In the genomic region with DNA sequence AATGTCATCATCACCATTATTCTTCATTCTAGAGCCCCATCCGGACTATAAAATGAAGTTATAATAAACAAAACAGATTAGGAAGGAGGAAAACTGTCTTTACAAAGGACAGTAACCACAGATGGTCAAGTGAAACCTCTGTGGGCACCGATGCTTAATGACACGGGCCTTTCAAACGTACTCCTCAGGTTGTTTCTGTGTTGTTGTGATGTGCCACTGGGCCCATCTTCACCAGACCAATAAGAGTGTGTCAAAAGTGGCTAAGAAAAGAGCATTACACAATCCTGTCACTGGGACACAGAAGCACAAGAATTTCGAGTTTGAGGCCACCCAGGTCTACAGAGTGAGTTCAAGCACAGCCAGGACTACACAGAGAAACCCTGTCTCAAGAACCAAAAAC, we compare ENCODE assay signal across 32 mouse cellular contexts.
"Had no signal": no experiment of that assay in that cellular context is flagged by ENCODE, and none has a peak within 500 bp of the region (broad histone marks: within the 10 kb centered on the region; RNA-seq: fewer than 3 reads in every experiment).

No protein-coding gene starts in this region.

- H3K4me2 ChIP-seq: limb, embryonic 12.5 days; limb, embryonic 13.5 days; limb, embryonic 15.5 days; liver, embryonic 11.5 days; liver, embryonic 12.5 days; liver, embryonic 13.5 days; liver, embryonic 15.5 days; lung, embryonic 14.5 days; lung, embryonic 15.5 days; midbrain, embryonic 11.5 days; midbrain, embryonic 12.5 days; midbrain, embryonic 13.5 days; midbrain, embryonic 15.5 days; neural tube, embryonic 12.5 days had no signal

- H3K27me3 ChIP-seq: limb, embryonic 12.5 days; limb, embryonic 13.5 days; limb, embryonic 15.5 days; liver, embryonic 12.5 days; liver, embryonic 13.5 days; liver, embryonic 15.5 days; lung, embryonic 15.5 days; megakaryocyte, embryonic 14.5 days; midbrain, embryonic 12.5 days; midbrain, embryonic 13.5 days; midbrain, embryonic 15.5 days; neural tube, embryonic 12.5 days had no signal

- H3K36me3 ChIP-seq: limb, embryonic 10.5 days; limb, embryonic 12.5 days; limb, embryonic 13.5 days; limb, embryonic 15.5 days; liver, embryonic 12.5 days; liver, embryonic 13.5 days; liver, embryonic 15.5 days; lung, embryonic 15.5 days; midbrain, embryonic 10.5 days; midbrain, embryonic 12.5 days; midbrain, embryonic 13.5 days; midbrain, embryonic 15.5 days; neural tube, embryonic 12.5 days had no signal

- H3K27ac ChIP-seq: limb, embryonic 10.5 days; limb, embryonic 12.5 days; limb, embryonic 13.5 days; limb, embryonic 15.5 days; liver, embryonic 12.5 days; liver, embryonic 13.5 days; liver, embryonic 14.5 days; liver, embryonic 15.5 days; lung, embryonic 15.5 days; macrophage; midbrain, embryonic 10.5 days; midbrain, embryonic 12.5 days; midbrain, embryonic 13.5 days; midbrain, embryonic 15.5 days; neural tube, embryonic 12.5 days had no signal

- DNase-seq: left cerebral cortex, postnatal 4 days; liver; liver, embryonic 13.5 days; liver, postnatal 0 days; lung, adult 18-20 months; lung, adult 2 months; lung, embryonic 14.5 days; lung, postnatal 10 days; lung, postnatal 14 days; lung, postnatal 36 days; lung, postnatal 4 days; midbrain, embryonic 14.5 days had no signal

- H3K4me1 ChIP-seq: liver, embryonic 15.5 days had no signal

- H3K9ac ChIP-seq: limb, embryonic 12.5 days; limb, embryonic 13.5 days; limb, embryonic 15.5 days; liver, embryonic 12.5 days; liver, embryonic 13.5 days; liver, embryonic 14.5 days; liver, embryonic 15.5 days; liver, postnatal 0 days; lung, embryonic 14.5 days; lung, embryonic 15.5 days; midbrain, embryonic 12.5 days; midbrain, embryonic 13.5 days; midbrain, embryonic 15.5 days; neural tube, embryonic 12.5 days had no signal

- H3K4me3 ChIP-seq: limb, embryonic 10.5 days; limb, embryonic 12.5 days; limb, embryonic 13.5 days; limb, embryonic 15.5 days; liver, embryonic 12.5 days; liver, embryonic 13.5 days; liver, embryonic 15.5 days; lung, embryonic 15.5 days; megakaryocyte, embryonic 14.5 days; midbrain, embryonic 10.5 days; midbrain, embryonic 12.5 days; midbrain, embryonic 13.5 days; midbrain, embryonic 15.5 days; myocyte; neural tube, embryonic 12.5 days had no signal

- H3K9me3 ChIP-seq: limb, embryonic 10.5 days; limb, embryonic 12.5 days; limb, embryonic 13.5 days; limb, embryonic 15.5 days; liver, embryonic 12.5 days; liver, embryonic 13.5 days; liver, embryonic 15.5 days; lung, embryonic 15.5 days; megakaryocyte, embryonic 14.5 days; midbrain, embryonic 10.5 days; midbrain, embryonic 12.5 days; midbrain, embryonic 13.5 days; midbrain, embryonic 15.5 days; neural tube, embryonic 12.5 days had no signal

- ATAC-seq: liver, embryonic 12.5 days; liver, postnatal 0 days; lung, postnatal 0 days; midbrain, embryonic 13.5 days; midbrain, embryonic 15.5 days; midbrain, embryonic 16.5 days had no signal
